Mouse (Mus musculus): ENCODE results near the gene Lrch3. TPM values are rescaled to one million over a fixed set of nuclear protein-coding genes. Genes with fewer than 3 reads are reported as not detected.
"Not testable (repeated sequence)": the region's sequence is repeated elsewhere in the genome, so short reads cannot be mapped to it uniquely, and the experiment has no call there.

Lrch3 gene
- polyA plus RNA-seq, 1 experiment from 2014 or later: 24.5 TPM

GRCm38 (mm10) chr16:32906186-32906585 lies 7.7 kb upstream of the Lrch3 start:
- ATAC-seq (no peak), DNase-seq (ENCODE audit: low read depth, low spot score) (no peak)
- in situ Hi-C loops (cut with MboI; ENCODE audit: low pct_unique_long_range_greater_than_20kb): no loop called here
- ChIA-PET POLR2A (no interaction called here), CTCF (no interaction called here)
- no peaks in the 10 kb centered on the region for H3K27me3 ChIP-seq
- no peak for TF ChIP-seq CTCF (IDR thresholded peaks at IDR 0.05)

GRCm38 (mm10) chr16:32906727-32907126 lies 7.2 kb upstream of the Lrch3 start:
- ChIA-PET POLR2A (no interaction called here), CTCF (no interaction called here)
- no peak for TF ChIP-seq CTCF (IDR thresholded peaks at IDR 0.05)
- ATAC-seq (no peak), DNase-seq (ENCODE audit: low read depth, low spot score) (no peak)
- in situ Hi-C loops (cut with MboI; ENCODE audit: low pct_unique_long_range_greater_than_20kb): no loop called here
- H3K27me3 ChIP-seq: no peaks in the 10 kb centered on the region

- TF ChIP-seq CTCF (IDR thresholded peaks at IDR 0.05): no peak
- no peaks in the 10 kb centered on the region for H3K27me3 ChIP-seq
- no peak for DNase-seq (ENCODE audit: low read depth, low spot score)
- in situ Hi-C loops (cut with MboI; ENCODE audit: low pct_unique_long_range_greater_than_20kb): no loop called here
- no peak for ATAC-seq
- POLR2A ChIA-PET: no interaction called here
- CTCF ChIA-PET: interaction anchor here (1.1 kb wide), 1 partner anchor 111 kb away, joined by 3 read pairs; no protein-coding TSS in a partner anchor
Measured at GRCm38 (mm10) chr16:32913212-32913611, 688 bp upstream of the Lrch3 start.

GRCm38 (mm10) chr16:32915292-32916068 lies 1.6 kb downstream of the Lrch3 start:
- ATAC-seq: no peak
- no peak for TF ChIP-seq CTCF (IDR thresholded peaks at IDR 0.05)
- POLR2A ChIA-PET: no interaction called here
- no peak for DNase-seq (ENCODE audit: low read depth, low spot score)
- in situ Hi-C loops (cut with MboI; ENCODE audit: low pct_unique_long_range_greater_than_20kb): no loop called here
- CTCF ChIA-PET: interaction anchor here (1.3 to 2.0 kb wide), 2 partner anchors 12 to 17 kb away, joined by 3 to 6 read pairs; no protein-coding TSS in a partner anchor
- H3K27me3 ChIP-seq: no peaks in the 10 kb centered on the region

- ATAC-seq; POLR2A ChIA-PET; H3K27me3 ChIP-seq; DNase-seq (ENCODE audit: low read depth, low spot score); CTCF ChIA-PET: not testable (repeated sequence)
- in situ Hi-C loops (cut with MboI; ENCODE audit: low pct_unique_long_range_greater_than_20kb): loop anchor here (10.0 to 25.0 kb wide), 3 partner anchors 1522 to 1989 kb away; no protein-coding TSS in a partner anchor
Measured at GRCm38 (mm10) chr16:32926629-32927028, 12.7 kb downstream of the Lrch3 start.

GRCm38 (mm10) chr16:32927044-32927443 lies 13.1 kb downstream of the Lrch3 start:
- in situ Hi-C loops (cut with MboI; ENCODE audit: low pct_unique_long_range_greater_than_20kb): loop anchor here (10.0 to 25.0 kb wide), 3 partner anchors 1522 to 1990 kb away; no protein-coding TSS in a partner anchor
- ChIA-PET POLR2A (no interaction called here), CTCF (no interaction called here)
- no peaks in the 10 kb centered on the region for H3K27me3 ChIP-seq
- no peak for TF ChIP-seq CTCF (IDR thresholded peaks at IDR 0.05)
- ATAC-seq (no peak), DNase-seq (ENCODE audit: low read depth, low spot score) (no peak)

- CTCF ChIA-PET: interaction anchor here (1.7 kb wide), 1 partner anchor 11 kb away, joined by 7 read pairs; no protein-coding TSS in a partner anchor
- no peaks in the 10 kb centered on the region for H3K27me3 ChIP-seq
- ATAC-seq: no peak
- in situ Hi-C loops (cut with MboI; ENCODE audit: low pct_unique_long_range_greater_than_20kb): loop anchor here (5.0 to 25.0 kb wide), 4 partner anchors 1525 to 1993 kb away; no protein-coding TSS in a partner anchor
- POLR2A ChIA-PET: no interaction called here
- no peak for DNase-seq (ENCODE audit: low read depth, low spot score)
- TF ChIP-seq CTCF (IDR thresholded peaks at IDR 0.05): no peak
Measured at GRCm38 (mm10) chr16:32929918-32930317, 16.0 kb downstream of the Lrch3 start.

- H3K27me3 ChIP-seq: no peaks in the 10 kb centered on the region
- ChIA-PET POLR2A (no interaction called here), CTCF (no interaction called here)
- TF ChIP-seq CTCF (IDR thresholded peaks at IDR 0.05): no peak
- in situ Hi-C loops (cut with MboI; ENCODE audit: low pct_unique_long_range_greater_than_20kb): loop anchor here (5.0 to 25.0 kb wide), 3 partner anchors 1567 to 1997 kb away; no protein-coding TSS in a partner anchor
- DNase-seq (ENCODE audit: low read depth, low spot score): no peak
- no peak for ATAC-seq
Measured at GRCm38 (mm10) chr16:32934470-32934869, 20.6 kb downstream of the Lrch3 start.

- no peak for TF ChIP-seq CTCF (IDR thresholded peaks at IDR 0.05)
- DNase-seq (ENCODE audit: low read depth, low spot score) (no peak), ATAC-seq (no peak)
- ChIA-PET POLR2A (no interaction called here), CTCF (no interaction called here)
- no peaks in the 10 kb centered on the region for H3K27me3 ChIP-seq
- in situ Hi-C loops (cut with MboI; ENCODE audit: low pct_unique_long_range_greater_than_20kb): loop anchor here (25.0 kb wide), 2 partner anchors 1798 to 1998 kb away; no protein-coding TSS in a partner anchor
Measured at GRCm38 (mm10) chr16:32935088-32935487, 21.2 kb downstream of the Lrch3 start.

- no peaks in the 10 kb centered on the region for H3K27me3 ChIP-seq
- no peak for DNase-seq (ENCODE audit: low read depth, low spot score)
- ChIA-PET POLR2A (no interaction called here), CTCF (interaction anchor here (1.3 kb wide), 1 partner anchor 9 kb away, joined by 4 read pairs; no protein-coding TSS in a partner anchor)
- ATAC-seq: no peak
- no peak for TF ChIP-seq CTCF (IDR thresholded peaks at IDR 0.05)
- in situ Hi-C loops (cut with MboI; ENCODE audit: low pct_unique_long_range_greater_than_20kb): loop anchor here (25.0 kb wide), 2 partner anchors 1800 to 2000 kb away; no protein-coding TSS in a partner anchor
Measured at GRCm38 (mm10) chr16:32937358-32937757, 23.5 kb downstream of the Lrch3 start.

- DNase-seq (ENCODE audit: low read depth, low spot score); POLR2A ChIA-PET; CTCF ChIA-PET; ATAC-seq; H3K27me3 ChIP-seq: not testable (repeated sequence)
- in situ Hi-C loops (cut with MboI; ENCODE audit: low pct_unique_long_range_greater_than_20kb): loop anchor here (25.0 kb wide), 2 partner anchors 1802 to 2002 kb away; no protein-coding TSS in a partner anchor
Measured at GRCm38 (mm10) chr16:32939301-32939700, 25.4 kb downstream of the Lrch3 start.

GRCm38 (mm10) chr16:32939716-32940115 lies 25.8 kb downstream of the Lrch3 start:
- H3K27me3 ChIP-seq; DNase-seq (ENCODE audit: low read depth, low spot score); CTCF ChIA-PET; ATAC-seq; POLR2A ChIA-PET: not testable (repeated sequence)
- in situ Hi-C loops (cut with MboI; ENCODE audit: low pct_unique_long_range_greater_than_20kb): loop anchor here (25.0 kb wide), 2 partner anchors 1802 to 2002 kb away; no protein-coding TSS in a partner anchor

- CTCF ChIA-PET: not testable (repeated sequence)
- in situ Hi-C loops (cut with MboI; ENCODE audit: low pct_unique_long_range_greater_than_20kb): loop anchor here (25.0 kb wide), 2 partner anchors 1804 to 2004 kb away; no protein-coding TSS in a partner anchor
Measured at GRCm38 (mm10) chr16:32941226-32941625, 27.3 kb downstream of the Lrch3 start.

More at GRCm38 (mm10) chr16:32941226-32941625, 27.3 kb downstream of the Lrch3 start:
- H3K27me3 ChIP-seq; POLR2A ChIA-PET; DNase-seq (ENCODE audit: low read depth, low spot score); ATAC-seq: not testable (repeated sequence)
